Mouse (Mus musculus) 416B (cell line): ENCODE data around the gene Celsr1.

Experiments used
- DNase-seq: peaks from one replicate; pipeline ENCODE4 v3.0.0; 2011; ENCODE audit warnings: low read depth

The Celsr1 gene

DNA sequence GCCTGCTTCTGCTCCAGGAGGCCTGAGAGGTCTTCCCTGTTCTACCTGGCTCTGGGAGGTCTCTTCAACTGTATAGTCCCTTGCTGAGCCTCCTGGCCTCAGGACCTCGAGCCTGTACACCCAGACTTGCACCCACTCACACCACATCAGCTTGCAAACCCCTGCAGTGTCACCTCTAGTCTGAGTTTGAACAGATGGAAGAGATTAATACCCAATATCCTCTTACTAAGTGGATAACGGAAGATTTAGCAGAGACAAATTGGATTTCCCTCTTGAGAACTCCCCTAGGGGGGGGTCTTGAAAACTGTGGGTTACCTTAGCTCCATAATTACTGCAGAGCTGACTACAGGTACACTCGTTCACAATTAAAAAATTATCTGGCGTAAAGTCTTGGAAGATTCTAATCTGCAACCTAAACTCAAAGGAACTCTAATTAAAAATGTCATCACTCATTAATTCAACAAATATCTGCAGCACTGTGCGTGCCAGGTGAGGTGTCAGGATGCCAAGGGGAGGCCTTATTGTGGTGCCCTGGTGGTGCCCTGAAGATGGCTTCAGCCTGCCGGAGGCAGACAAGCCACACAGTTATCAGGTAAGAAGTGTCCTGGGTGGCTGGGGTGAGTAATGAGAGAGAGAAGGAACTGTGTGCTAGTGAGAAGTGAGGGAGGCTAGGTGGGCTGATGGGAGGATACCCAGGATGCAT is 38.5 kb downstream of the Celsr1 start:
- DNase-seq, result no peak

DNA sequence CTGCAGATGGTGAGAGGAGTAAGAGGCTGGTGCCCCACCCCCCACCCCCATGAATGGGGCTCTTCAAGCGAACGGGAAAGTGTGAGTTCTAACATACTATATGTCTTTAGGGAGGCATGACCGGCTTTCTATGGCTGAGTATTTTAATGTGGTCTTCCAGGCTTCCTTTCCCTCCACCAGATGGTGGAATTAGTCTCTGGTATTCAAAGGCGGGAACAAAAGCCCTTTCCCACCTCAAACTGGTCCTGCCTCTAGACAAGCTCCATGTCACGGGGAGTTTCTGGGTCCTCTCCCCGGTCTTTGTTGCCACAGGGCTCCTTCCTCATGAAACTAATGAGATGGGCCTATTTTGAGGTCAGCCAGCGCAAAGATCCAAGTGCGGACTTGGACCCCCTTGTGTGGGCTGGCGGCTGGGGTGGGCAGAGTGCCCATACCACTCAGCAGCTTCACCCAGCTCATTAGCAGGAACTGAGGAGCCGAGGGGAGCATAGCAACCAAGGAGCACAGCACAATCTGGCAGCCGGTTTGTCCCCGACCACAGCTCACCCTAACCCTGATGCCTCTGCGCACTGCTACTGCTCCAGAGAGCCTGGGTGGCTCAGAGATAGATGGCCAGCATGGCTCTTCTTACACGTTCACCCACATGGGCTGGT is 39.5 kb downstream of the Celsr1 start:
- DNase-seq, result no peak

DNA sequence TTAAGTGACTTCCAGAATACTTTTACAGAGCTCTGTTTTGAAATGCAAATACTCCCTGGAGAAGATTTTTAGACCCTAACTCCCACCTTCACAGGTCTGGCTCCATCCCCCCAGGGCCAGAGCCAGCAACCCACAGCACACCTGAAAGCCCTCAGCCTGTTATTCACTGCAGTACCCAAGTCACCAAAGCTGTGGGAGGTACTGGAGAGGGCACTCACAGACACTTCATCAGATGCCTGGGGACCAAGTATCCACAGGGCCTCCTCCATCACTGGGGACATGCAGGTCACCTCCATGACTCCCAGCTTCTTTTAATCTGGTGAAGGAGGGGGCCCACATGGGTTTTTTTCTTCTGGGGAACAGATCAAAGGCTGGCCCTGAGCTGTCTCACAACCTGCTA is 40.2 kb downstream of the Celsr1 start:
- DNase-seq, result no peak

DNA sequence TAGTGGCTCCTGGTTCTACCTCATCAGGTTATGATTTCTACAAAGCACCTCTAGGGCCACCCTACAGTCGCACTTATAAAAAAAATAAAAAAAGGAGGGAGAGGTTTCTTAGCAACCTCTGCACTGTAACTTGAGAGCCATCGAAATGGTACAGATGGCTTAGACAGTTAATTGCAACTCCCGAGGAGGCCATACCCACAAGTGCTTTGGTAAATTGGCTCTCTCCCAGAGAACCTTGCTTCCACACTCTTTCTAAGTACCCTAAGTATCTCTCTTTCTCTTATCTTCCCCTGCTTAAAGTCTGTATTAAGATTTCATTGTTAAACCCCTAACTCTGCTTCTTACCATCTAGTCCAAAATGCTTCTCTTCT is 41.5 kb downstream of the Celsr1 start:
- no peak for DNase-seq

DNA sequence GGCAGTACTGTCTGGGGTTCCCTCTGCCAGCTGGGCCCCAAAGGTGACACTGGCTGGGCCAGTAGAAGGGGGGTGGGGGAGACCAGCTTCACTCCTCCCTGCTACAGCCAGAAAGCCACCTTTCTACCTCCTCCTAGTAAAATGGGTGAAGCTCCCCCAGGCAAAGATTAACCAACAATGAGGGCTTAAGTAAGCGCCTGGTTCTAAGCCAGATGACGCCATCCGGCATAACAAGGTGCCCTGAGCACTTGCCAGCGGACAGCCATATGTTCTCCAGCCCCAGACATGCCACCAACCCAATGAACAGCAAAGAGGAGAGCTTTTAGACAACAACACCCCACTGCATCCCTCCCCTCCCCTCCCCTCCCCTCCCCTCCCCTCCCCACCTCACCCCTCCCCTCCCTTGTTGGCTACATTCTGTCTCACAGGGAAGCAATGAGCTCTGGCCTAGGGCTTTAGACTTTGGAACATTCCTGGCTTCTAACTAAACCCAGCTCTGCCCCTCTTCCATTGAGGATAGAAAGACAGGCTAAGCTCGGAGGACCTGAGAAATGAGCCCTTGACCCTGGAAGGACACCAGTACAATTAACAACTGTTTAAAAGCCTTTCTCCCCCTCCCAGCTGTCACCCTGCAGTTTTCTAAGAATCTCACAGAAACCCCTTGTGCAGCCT is 42.0 kb downstream of the Celsr1 start:
- DNase-seq, result no peak

DNA sequence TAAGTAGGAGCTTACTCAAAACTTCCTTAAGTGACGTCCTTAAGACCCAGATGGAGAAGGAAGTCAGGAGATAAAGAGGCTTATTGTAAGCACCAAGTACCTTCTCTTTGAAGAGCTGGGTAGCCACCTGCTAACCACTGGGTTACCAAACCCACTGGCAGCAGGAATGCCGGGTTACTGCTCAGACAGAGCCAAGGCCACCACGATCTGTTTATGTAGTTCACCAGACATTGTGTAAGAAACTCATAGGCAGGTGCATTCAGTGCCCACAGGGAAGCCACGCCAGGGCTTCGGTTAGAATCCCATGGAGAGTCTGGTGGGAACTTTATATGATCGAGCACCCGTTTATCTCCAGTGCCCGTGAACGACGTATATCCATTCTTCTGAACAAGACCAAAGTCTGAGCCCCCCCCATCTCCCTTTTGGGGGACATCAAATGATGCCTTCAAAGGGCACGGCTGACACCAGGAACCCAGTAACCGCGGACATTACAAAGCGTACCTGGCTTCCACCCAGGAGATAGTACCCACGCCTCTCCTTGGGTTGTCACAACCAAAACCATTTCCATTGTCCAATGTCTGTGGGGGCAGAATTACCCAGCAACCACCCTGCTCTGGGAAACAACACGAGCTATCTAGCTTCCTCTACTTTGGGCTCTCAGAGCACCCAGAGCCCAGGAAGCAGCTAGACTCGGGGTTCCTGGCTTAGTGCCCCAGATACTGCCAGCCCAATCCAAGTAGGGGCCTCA is 42.7 kb downstream of the Celsr1 start:
- DNase-seq, result no peak

DNA sequence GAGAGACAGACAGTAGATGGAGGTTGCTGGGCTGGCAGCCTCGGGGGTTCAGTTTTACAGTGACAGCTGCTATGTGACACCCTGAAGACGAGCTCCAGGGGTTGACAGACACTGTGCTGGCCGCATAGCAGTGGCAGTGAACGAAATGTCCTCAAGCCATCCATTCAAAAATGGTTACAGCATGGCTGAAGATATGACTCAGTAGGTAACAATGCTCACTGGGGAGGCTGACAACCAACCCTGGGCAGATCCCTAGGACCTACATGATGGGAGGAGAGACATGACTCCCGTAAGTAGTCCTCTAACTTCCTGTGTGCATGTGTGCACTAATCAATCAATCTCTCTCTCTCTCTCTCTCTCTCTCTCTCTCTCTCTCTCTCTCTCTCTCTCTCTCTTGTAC is 45.7 kb downstream of the Celsr1 start:
- no peak for DNase-seq

DNA sequence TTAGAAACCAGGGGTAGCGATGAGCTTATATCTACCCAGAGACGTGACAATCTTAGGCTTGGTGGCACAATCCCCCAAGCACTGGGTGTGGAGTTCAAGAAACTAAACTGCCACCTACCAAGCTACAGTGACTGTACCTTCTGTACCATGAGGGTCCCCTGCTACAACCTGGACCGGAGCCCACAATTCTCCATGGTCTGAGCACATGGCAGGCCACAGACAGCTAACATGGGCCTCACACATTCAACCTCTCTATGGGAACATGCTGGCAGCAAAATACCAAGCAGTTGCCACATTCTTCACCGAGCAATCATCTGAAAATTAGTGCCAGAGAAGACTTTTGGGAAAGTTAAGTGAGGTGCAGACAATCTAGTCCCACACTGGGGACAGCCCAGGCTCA is 47.4 kb downstream of the Celsr1 start:
- no peak for DNase-seq

DNA sequence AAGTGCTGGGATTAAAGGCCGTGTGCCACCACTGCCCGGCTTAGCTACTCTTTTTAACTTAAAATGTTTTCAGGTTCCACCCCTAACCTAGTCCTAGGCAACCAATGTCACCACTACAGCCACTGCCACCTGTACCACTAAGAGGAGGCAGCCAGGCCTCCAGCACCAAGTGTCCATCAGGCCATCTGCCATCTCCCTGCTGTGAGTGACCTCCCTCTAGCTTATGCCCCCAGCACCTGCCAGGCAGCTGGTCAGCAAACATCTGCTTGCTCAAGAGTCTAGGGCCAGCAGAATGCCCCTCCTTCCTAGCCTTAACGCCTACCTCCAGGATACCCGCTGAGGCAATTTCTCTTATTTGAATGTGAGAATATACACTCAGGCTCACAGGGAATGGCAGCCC is 48.0 kb downstream of the Celsr1 start:
- DNase-seq, result no peak

DNA sequence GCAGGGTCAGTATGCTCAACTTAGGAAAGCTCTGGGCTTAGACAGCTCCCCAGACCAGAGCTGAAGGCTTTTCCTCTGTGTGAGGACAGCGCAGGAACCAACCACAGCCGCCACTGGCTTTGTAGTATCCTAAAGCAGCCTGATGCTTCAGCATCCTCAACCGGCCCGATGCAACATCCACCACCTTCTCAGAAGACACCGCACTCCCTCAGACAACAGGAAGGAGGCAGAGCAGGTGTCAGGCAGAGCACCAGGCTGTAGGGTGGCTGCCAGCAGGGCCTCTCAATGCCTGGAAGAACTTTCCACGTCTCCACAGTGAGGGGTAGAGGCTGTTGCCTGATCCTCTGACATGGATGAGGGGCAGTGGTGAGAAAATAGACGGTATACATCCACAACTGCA is 50.4 kb downstream of the Celsr1 start:
- DNase-seq, result no peak

DNA sequence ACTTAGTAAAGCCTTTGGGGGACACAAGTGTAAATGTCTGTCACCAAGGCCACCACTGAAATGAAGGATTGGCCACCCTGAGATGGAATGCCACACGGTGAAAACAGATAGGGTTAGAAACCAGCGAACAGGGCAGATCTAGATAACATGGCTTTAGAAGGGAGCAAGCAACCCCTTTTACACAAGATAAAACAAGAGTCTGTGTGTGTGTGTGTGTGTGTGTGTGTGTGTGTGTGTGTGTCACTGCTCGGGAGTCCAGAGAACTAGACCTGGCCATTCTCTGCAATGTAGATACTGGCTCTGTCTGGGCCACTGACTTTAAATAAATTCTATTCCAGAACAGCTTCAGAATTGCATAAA is 51.2 kb downstream of the Celsr1 start:
- no peak for DNase-seq

DNA sequence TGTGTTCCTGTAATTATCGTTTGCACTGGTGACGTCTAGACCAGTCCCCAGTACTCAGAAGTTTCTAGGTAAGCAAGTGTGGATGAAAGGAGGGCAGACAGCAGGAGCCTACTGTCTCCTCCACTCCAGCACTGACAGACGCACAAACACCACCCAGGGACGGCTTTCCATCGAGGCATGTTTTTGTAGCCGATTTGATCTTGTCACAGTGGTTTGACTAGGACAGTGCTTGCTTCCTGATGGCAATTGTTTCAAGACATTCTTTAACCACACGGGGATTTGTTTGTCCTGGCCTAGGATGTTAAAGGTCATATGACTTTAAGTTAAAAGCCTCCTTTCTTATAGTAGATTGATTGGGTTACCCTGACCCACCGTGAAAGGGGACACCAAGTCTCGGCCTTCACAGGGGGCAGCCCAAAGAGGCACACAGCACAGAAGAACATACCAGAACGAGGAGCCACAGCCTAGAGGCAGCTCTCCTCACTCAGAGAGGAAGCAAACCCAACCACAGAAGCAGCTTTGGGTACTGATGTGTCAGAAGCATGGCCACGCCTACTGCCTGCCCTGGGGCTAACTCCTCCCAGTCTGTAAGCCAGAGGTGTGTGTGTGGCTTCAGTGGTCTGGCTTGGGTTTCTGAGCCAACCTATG is 51.7 kb downstream of the Celsr1 start:
- peak; percentile 97 for DNase-seq

DNA sequence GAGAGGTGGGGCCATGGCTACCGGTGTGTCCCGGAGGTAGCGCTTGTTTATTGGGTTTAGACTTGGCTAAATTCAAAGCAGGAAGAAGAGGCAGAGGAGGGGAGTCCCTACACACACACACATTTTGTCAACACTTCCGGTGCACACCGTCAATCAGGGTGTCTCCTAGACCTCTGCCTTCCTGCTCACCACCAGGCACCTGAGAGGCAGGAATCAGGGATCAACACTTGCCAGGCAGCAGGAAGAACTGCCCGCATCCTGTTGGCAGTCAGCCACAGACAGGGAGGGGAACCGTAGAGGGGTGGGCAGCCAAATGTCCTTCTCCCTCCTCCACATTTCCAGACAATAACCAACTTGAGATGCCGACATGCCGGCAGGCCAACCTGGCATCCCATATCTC is 56.5 kb downstream of the Celsr1 start:
- peak; percentile 79 for DNase-seq

DNA sequence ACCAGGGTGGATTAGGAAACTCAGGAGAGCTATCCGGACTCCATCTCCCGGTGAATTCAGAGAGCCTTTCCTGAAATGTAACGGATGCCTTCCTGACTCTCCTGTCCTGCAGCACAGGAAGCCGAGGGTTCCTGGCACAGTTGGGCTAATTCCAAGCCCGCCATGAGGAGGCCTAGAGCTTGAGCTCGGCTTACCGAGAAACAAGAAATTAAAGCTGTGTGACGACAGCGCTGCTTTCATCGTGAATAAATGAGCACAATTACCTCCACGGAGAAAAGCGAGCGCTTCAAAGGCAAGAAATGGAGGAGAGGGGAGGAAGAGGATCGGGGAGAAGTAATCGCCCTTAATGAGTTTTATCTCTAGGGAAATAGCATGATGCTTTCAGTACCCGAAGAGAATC is 57.8 kb downstream of the Celsr1 start:
- DNase-seq, result no peak

DNA sequence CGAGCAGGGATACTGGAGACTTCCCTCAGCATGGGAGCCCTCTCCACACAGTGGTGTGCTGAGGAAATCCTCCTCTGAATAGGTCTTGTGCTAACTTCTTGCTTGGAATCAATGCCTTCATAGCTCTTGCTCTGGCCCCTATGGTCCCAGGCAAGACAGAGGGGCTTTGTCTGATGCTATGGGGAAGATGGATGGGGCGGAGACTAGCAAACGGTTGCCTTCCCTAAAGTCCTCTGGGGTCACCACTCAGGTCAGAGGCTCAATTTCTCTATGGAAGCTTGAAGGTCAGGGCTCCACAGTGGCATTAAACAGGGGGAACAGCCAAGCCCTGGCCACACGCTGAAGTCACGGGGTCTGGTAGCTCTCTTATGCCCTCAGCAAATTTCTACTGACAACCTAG is 62.0 kb downstream of the Celsr1 start:
- DNase-seq, result no peak

DNA sequence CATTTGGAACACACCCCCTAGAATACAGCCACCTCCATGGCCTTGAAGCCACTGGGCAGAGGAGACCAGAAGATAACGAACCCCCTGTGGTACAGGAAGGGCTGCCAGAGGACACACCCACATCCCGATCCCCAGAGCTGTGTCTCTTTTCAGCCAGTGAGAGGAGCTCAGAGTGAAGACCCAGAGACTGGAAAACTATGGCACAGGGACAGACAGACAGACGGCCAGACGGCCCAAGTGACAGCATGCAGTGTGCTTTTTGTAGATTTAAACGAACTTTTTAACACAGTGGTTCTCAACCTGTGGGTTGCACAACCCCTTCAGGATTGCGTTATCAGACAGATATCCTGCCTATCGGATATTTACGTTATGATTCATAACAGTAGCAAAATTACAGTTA is 63.1 kb downstream of the Celsr1 start:
- DNase-seq, result peak; percentile 97

DNA sequence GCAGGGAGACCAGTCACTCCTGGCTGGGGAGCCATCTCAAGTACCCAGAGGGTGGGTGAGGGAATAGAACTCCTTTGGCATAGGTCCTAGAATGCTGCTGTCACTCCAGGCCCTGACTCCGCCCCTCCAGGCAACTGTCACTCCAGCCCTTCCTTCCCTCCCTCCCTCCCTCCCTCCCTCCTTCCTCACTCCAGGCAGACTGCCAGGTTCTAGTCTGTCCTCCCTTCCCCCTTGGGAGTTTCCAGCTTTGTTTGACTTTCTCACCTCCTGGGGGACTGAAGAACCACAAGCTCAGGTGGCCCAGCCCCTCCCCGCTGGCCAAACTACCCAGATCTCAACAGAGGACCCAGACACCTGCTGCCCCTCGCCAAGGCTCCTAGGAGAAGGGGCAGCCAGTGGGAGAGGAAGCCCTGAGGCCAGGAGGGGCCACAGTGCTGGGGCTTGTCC is 63.8 kb downstream of the Celsr1 start:
- DNase-seq, result peak; percentile 96

DNA sequence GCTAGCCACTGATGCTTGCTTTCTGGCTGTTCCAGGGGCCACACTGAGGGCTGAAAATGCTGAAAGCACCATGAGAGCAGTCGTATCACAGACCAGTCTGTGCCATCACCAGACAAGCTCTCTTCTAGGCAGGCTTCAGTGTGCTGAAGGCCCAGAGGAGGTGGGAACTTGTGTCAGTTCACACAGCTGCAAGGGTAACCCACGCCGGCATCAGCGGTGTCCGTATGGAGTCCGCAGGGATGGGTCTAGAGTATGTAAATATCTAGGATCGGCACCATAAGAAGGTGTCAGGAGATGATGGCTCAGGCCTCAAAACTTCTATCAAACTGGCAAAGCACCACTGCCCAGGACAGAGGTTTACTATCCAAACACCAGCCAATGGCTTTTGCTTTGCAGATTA is 64.3 kb downstream of the Celsr1 start:
- DNase-seq, result no peak

DNA sequence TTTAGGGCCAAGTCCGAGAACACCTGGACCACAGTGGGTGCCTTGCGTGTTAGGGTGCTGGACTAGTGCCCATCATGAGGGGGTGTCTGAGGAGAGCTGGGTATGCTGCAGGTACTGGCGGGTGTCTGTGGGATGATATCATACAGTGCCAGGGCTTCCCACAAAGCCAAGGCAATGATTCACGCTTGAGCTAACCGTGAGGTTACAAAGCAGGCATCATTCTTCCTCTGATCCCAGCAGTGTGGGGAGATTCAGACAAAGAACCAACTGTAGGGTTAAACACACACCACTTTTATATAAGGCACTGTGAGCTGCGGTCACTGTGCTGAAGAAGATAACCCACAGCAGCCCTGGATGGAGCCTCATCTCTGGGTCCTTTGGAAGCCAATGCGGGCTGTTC is 67.5 kb downstream of the Celsr1 start:
- peak; percentile 90 for DNase-seq

DNA sequence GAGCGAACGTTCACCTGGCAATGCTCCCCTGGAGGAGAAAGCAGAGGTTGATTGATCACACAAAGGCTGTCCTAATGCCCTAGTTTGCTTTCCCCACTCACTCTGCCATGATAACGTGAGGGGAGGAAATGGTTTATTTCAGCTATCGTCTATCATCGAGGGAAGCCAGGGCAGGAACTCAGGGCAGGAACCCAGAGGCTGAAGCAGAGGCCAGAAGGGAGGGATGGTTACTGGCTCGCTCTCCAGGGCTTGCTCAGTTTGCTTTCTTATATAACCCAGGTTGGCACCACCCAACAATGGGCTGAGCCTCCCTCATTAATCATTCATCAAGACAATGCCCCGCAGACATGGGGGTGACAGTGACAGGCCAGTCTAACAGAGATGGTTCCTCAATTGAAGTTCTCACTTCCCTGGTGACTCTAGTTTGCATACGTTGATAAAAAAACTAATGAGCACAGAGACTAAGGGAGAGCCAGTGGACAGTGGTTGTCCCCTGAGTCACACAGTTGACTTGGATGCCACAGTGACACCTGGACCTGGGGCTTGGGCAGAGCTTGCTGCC is 70.2 kb downstream of the Celsr1 start:
- peak; percentile 49 for DNase-seq

DNA sequence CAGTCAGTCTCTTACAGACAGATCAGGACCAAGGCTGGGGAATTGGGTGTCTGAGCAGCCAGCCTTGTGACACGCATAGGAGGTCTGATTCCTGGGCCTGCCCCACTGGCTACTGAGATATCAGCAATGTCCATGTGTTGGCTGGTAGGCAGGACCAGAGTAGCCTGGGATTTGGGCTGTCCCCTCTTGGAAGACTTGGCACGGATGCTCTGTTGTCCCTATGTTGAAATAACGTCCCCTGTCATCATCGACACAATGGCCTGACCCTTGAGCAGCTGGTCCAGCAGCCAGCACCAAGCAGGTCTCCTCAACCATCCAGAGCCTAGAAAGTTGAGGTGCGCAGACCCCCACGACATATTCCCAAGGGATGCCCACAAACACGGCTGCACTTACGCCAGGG is 70.9 kb downstream of the Celsr1 start:
- no peak for DNase-seq

DNA sequence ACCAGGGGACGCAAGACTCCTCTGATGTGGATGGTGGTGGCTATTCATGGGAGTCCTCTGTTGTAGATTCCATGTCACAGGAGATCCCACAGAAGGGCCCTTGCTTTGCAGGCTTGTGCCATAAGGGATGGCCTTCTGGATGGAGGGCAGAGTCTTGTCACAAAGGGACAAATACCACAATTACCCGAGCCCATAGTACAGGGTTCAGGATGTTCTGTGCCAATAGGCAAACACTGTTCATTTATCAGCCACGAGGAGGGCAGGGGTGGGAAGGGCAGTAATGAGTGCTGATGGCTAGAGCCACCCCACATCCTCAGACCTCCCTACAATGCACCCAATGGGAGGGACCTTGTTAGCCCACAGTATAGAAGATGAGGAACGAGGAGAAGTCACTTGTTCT is 71.9 kb downstream of the Celsr1 start:
- DNase-seq, result no peak
